Mouse (Mus musculus) liver, embryonic 16.5 days (tissue): ENCODE measurements around the gene Pcca. TPM values are rescaled to one million over a fixed set of nuclear protein-coding genes. Genes with fewer than 3 reads are reported as not detected.

Experiments used
- ATAC-seq: fragments of 200-750 bp; cut with Nextera tagmentation; 2 replicates; pipeline ENCODE4 v1.8.0; 2017; ENCODE audit warnings: low read depth, mild to moderate bottlenecking, moderate number of reproducible peaks, moderate library complexity
- H3K27ac ChIP-seq: fragments of 300-500 bp; sonication (generic); 2 replicates; pipeline ENCODE4 v1.5.1; 2014; ENCODE audit warnings: mild to moderate bottlenecking, low read length
- H3K27me3 ChIP-seq: fragments of 300-500 bp; sonication (generic); 2 replicates; pipeline ENCODE4 v1.6.1; 2014; ENCODE audit warnings: low read depth, low read length, mixed read lengths; ENCODE audit not compliant: control insufficient read depth, insufficient read depth
- H3K36me3 ChIP-seq: fragments of 300-500 bp; sonication (generic); 2 replicates; pipeline ENCODE4 v1.6.1; 2014; ENCODE audit warnings: mild to moderate bottlenecking; ENCODE audit not compliant: control insufficient read depth, insufficient read depth
- H3K4me1 ChIP-seq: fragments of 300-500 bp; sonication (generic); 2 replicates; pipeline ENCODE4 v1.6.1; 2014; ENCODE audit warnings: low read depth, low read length, mixed read lengths; ENCODE audit not compliant: control insufficient read depth
- H3K4me2 ChIP-seq: fragments of 300-500 bp; sonication (generic); 2 replicates; pipeline ENCODE4 v1.6.1; 2014; ENCODE audit warnings: low read depth, low read length, mixed read lengths
- H3K4me3 ChIP-seq: fragments of 300-500 bp; sonication (generic); 2 replicates; pipeline ENCODE4 v1.5.1; 2014; ENCODE audit warnings: low read depth, mild to moderate bottlenecking, low read length
- H3K9ac ChIP-seq: fragments of 300-500 bp; sonication (generic); 2 replicates; pipeline ENCODE4 v1.6.1; 2014; ENCODE audit warnings: low read depth, low read length
- H3K9me3 ChIP-seq: fragments of 300-500 bp; sonication (generic); replicated peaks from 2 replicates; pipeline ENCODE4 v1.6.1; 2016; ENCODE audit warnings: low read length; ENCODE audit not compliant: control insufficient read depth
- WGBS: fragments of 180-500 bp; shearing (Covaris S2); extraction: QIAGEN DNeasy Blood & Tissue Kit; methylation state at CpG from one replicate; pipeline ENCODE4 v1.1.7; 2014; ENCODE audit not compliant: insufficient replicate concordance; 5-methylcytosine and 5-hydroxymethylcytosine counted together
- polyA plus RNA-seq: library from polyadenylated mRNA; unstranded; fragments of >200 nt; fragmentation: Nextera tagmentation; extraction: Ambion mirVana; gene quantifications from 2 replicates; pipeline ENCODE4 v1.2.1, GENCODE M21; 2015

The Pcca gene
- polyA plus RNA-seq, 1 experiment from 2014 or later: 17.7 TPM

- Histone ChIP-seq H3K9me3 (no peaks in the 10 kb centered on the region), H3K4me2 (no peak overlapping the region), H3K27ac (no peak overlapping the region), H3K36me3 (no peaks in the 10 kb centered on the region), H3K27me3 (no peaks in the 10 kb centered on the region), H3K9ac (no peak overlapping the region), H3K4me3 (no peak overlapping the region), H3K4me1 (no peaks in the 10 kb centered on the region)
- WGBS: 74% methylated on average over 7 of the region's 7 CpGs
- ATAC-seq: no peak
These were observed 351.8 kb downstream of the Pcca start for GRCm38 (mm10) chr14:122885893-122886292.

DNA sequence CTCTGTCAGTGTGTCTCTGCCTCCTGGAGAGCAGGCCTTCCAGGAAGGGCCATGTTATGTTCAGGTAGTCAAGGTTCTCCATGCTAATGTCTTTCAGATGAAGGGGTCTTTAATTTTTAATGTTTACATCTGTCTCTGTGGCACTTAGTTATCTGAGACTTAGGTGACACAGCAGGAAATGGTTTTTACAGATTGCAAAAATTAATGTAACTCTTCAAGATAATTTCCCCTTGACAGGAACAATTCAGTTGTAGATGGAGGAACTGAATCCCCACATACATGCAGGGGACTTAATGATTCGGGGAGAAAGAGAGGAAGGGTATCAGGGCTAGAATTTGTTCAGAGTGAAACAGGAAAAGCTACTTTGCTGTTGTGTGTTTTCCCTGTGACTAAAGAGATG, 353.2 kb downstream of the Pcca start:
- Histone ChIP-seq H3K36me3 (no peaks in the 10 kb centered on the region), H3K9me3 (no peaks in the 10 kb centered on the region), H3K27ac (no peak overlapping the region), H3K4me2 (no peak overlapping the region), H3K27me3 (no peaks in the 10 kb centered on the region), H3K9ac (no peak overlapping the region), H3K4me1 (no peaks in the 10 kb centered on the region), H3K4me3 (no peak overlapping the region)
- 45% methylated on average over 1 of the region's 1 CpGs for WGBS
- no peak for ATAC-seq

DNA sequence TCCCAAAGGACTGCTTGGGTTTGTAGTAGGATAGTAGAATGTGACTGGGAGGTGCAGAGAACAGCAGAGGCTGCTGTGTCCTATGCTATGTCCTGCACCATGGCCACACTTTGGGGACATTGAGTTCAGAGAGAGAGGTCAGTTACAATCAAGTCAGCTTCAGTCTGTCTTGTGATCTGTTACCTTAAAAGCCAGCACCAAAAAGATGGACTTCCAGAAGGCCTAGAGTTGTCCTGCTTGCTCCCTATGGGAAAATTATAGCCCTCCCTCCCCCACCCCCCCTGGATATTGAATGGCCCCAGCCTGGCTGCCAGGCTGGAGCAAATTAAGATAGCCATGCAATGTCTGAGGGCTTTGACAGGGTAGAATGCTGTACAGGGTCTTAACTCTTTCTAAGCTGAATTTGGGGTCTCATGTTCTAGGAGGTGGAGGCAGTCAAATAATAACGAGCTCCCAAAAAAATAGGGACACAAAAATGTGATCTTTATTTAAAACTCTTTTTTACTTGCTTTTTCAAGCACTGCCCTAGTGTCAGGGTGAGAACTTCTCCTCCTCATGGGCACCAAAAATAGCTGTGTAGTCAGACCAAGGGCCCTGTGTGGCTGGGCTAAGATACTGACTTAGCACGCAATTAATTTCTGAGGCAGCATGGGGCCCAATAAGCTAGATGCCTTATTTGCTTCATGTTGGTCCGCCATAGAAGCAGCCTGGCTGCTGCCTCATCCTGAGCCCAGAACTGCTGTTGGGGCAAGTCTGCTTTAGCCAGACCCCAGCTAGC, 353.8 kb downstream of the Pcca start:
- H3K4me1 ChIP-seq: no peaks in the 10 kb centered on the region
- H3K9ac ChIP-seq: no peak overlapping the region
- no peak overlapping the region for H3K4me3 ChIP-seq
- H3K4me2 ChIP-seq: no peak overlapping the region
- H3K36me3 ChIP-seq: no peaks in the 10 kb centered on the region
- no peak overlapping the region for H3K27ac ChIP-seq
- ATAC-seq: no peak
- WGBS: 71% methylated on average over 3 of the region's 3 CpGs
- H3K9me3 ChIP-seq: no peaks in the 10 kb centered on the region
- no peaks in the 10 kb centered on the region for H3K27me3 ChIP-seq

- H3K4me3 ChIP-seq: no peak overlapping the region
These were observed 354.4 kb downstream of the Pcca start for GRCm38 (mm10) chr14:122888480-122888872.

DNA sequence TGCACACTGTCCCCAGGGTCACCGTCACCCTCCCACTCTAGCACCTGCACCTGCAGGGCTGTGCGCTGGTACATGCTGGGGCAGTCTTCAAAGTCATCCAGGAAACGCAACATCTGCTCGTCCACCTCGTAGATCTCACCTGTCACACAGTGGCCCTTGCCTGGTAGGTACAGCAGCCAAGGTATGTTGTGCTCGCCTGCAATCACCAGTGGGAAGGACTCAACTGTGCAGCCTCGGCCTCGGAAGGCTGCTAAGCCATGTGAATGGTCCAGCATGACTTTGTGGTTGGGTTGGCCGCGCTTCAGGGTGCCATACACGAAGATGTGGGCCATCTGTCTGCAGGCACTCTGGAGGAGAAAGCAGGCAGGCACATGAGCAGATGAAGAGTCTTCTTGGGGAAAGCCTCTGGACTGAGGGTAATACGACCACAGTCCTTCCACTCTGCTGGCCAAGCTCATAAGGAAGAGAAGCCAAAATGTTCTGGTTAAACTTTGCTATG, 357.4 kb downstream of the Pcca start:
- Histone ChIP-seq H3K4me1 (no peaks in the 10 kb centered on the region), H3K27me3 (no peaks in the 10 kb centered on the region), H3K36me3 (no peaks in the 10 kb centered on the region), H3K9ac (no peak overlapping the region), H3K4me2 (no peak overlapping the region), H3K4me3 (no peak overlapping the region), H3K27ac (no peak overlapping the region), H3K9me3 (no peaks in the 10 kb centered on the region)
- peak; percentile 19; the same call in 1 of the 2 replicates for ATAC-seq
- 78% methylated on average over 12 of the region's 12 CpGs for WGBS

More at GRCm38 (mm10) chr14:122888480-122888872, 354.4 kb downstream of the Pcca start:
- WGBS: 80% methylated on average over 1 of the region's 1 CpGs
- H3K9ac ChIP-seq: no peak overlapping the region
- no peaks in the 10 kb centered on the region for H3K27me3 ChIP-seq
- no peak for ATAC-seq
- no peaks in the 10 kb centered on the region for H3K9me3 ChIP-seq
- no peaks in the 10 kb centered on the region for H3K36me3 ChIP-seq
- no peaks in the 10 kb centered on the region for H3K4me1 ChIP-seq
- H3K27ac ChIP-seq: no peak overlapping the region
- H3K4me2 ChIP-seq: no peak overlapping the region

DNA sequence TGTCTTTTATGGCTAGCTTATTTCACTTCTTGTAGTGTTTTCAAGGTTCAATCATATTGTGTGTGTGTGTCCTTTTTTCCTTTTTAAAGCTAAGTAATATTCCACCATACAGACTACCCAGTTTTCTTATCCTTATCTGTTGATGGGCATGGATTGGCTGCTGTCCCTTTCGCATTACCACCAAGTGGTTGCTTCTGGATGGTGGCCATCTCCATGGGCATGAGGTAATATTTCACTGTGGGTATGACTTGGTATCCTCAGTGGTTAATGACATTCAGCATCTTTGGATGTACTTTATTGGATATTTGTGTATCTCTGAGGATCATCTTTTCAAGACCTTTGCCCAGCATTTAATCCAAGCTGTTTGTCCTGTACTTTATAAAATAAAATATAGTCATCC, 362.0 kb downstream of the Pcca start:
- no peak overlapping the region for H3K4me3 ChIP-seq
- no peak overlapping the region for H3K9ac ChIP-seq
- H3K36me3 ChIP-seq: no peaks in the 10 kb centered on the region
- H3K4me2 ChIP-seq: no peak overlapping the region
- no peak for ATAC-seq
- no peaks in the 10 kb centered on the region for H3K9me3 ChIP-seq
- H3K27ac ChIP-seq: no peak overlapping the region
- WGBS: 64% methylated on average over 1 of the region's 1 CpGs
- no peaks in the 10 kb centered on the region; the same call in 1 of the 2 replicates for H3K4me1 ChIP-seq
- no peaks in the 10 kb centered on the region for H3K27me3 ChIP-seq

DNA sequence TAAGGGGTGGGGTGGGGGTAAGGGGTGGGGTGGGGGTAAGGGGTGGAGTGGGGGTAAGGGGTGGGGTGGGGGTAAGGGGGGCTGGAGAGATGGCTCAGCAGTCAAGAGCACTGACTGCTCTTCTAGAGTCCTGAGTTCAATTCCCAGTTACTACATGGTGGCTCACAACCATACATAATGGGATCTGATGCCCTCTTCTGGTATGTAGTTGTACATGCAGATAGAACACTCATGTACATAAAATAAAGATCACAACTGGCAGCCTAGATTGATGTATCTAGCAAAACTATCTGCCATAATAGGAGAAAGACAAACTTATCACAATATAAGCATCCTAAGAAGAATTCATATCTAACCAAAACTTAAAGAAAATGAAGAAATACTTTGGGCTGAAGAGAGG, 364.4 kb downstream of the Pcca start:
- H3K4me2 ChIP-seq: no peak overlapping the region
- ATAC-seq: no peak
- no peak overlapping the region for H3K9ac ChIP-seq
- H3K27me3 ChIP-seq: no peaks in the 10 kb centered on the region
- H3K27ac ChIP-seq: no peak overlapping the region
- no peaks in the 10 kb centered on the region for H3K36me3 ChIP-seq
- no peak overlapping the region for H3K4me3 ChIP-seq
- H3K4me1 ChIP-seq: peaks cover 6% of the 10 kb centered on the region
- no peaks in the 10 kb centered on the region for H3K9me3 ChIP-seq

- H3K9ac ChIP-seq: no peak overlapping the region
- no peak overlapping the region for H3K27ac ChIP-seq
- H3K4me2 ChIP-seq: no peak overlapping the region
- H3K4me3 ChIP-seq: no peak overlapping the region
- no peaks in the 10 kb centered on the region for H3K36me3 ChIP-seq
- peaks cover 6% of the 10 kb centered on the region for H3K4me1 ChIP-seq
- no peak for ATAC-seq
- H3K9me3 ChIP-seq: no peaks in the 10 kb centered on the region
- H3K27me3 ChIP-seq: no peaks in the 10 kb centered on the region
These were observed 366.6 kb downstream of the Pcca start for GRCm38 (mm10) chr14:122900679-122901078.

GRCm38 (mm10) chr14:122901177-122901576, 367.1 kb downstream of the Pcca start:
- peaks cover 6% of the 10 kb centered on the region for H3K4me1 ChIP-seq

More at GRCm38 (mm10) chr14:122901177-122901576, 367.1 kb downstream of the Pcca start:
- Histone ChIP-seq H3K9me3 (no peaks in the 10 kb centered on the region), H3K4me2 (no peak overlapping the region), H3K36me3 (no peaks in the 10 kb centered on the region), H3K9ac (no peak overlapping the region), H3K27me3 (no peaks in the 10 kb centered on the region), H3K4me3 (no peak overlapping the region), H3K27ac (no peak overlapping the region)
- WGBS: 61% methylated on average over 3 of the region's 3 CpGs
- ATAC-seq: no peak
